Mouse (Mus musculus) embryonic facial prominence, embryonic 14.5 days (tissue): Measurements from ENCODE around the gene Frat2. TPM values are rescaled to one million over a fixed set of nuclear protein-coding genes. Genes with fewer than 3 reads are reported as not detected.
A peak's percentile ranks its signal among the peaks of the same experiment; 100 is the strongest.
"Not testable (repeated sequence)": the region's sequence is repeated elsewhere in the genome, so short reads cannot be mapped to it uniquely, and the experiment has no call there.

Experiments used
- ATAC-seq: fragments of 200-750 bp; cut with Nextera tagmentation; 2 replicates; pipeline ENCODE4 v1.8.0; 2017; ENCODE audit warnings: low read depth, moderate number of reproducible peaks, moderate TSS enrichment
- DNase-seq: peaks from one replicate; pipeline ENCODE4 v3.0.0-alpha.2; 2015; ENCODE audit warnings: low spot score
- H3K27ac ChIP-seq: fragments of 300-500 bp; sonication (generic); replicated peaks from 2 replicates; pipeline ENCODE4 v1.5.1; 2014; ENCODE audit warnings: low read depth, mild to moderate bottlenecking, low read length, moderate library complexity
- H3K27me3 ChIP-seq: fragments of 300-500 bp; sonication (generic); replicated peaks from 2 replicates; pipeline ENCODE4 v1.6.1; 2014; ENCODE audit warnings: low read length; ENCODE audit not compliant: control insufficient read depth, insufficient read depth
- H3K36me3 ChIP-seq: fragments of 300-500 bp; sonication (generic); 2 replicates; pipeline ENCODE4 v1.6.1; 2014; ENCODE audit warnings: low read length, mixed read lengths; ENCODE audit not compliant: control insufficient read depth, insufficient read depth
- H3K4me1 ChIP-seq: fragments of 300-500 bp; sonication (generic); 2 replicates; pipeline ENCODE4 v1.6.1; 2014; ENCODE audit warnings: antibody characterized with exemption, low read length; ENCODE audit not compliant: control insufficient read depth, insufficient read depth
- H3K4me2 ChIP-seq: fragments of 300-500 bp; sonication (generic); 2 replicates; pipeline ENCODE4 v1.6.1; 2014; ENCODE audit warnings: low read depth, mild to moderate bottlenecking, low read length, moderate library complexity, mixed read lengths
- H3K4me3 ChIP-seq: fragments of 300-500 bp; sonication (generic); 2 replicates; pipeline ENCODE4 v1.5.1; 2014; ENCODE audit warnings: low read depth, mild to moderate bottlenecking, low read length
- H3K9ac ChIP-seq: fragments of 300-500 bp; sonication (generic); 2 replicates; pipeline ENCODE4 v1.6.1; 2014; ENCODE audit warnings: low read depth, mild to moderate bottlenecking, low read length, moderate library complexity, mixed read lengths
- H3K9me3 ChIP-seq: fragments of 300-500 bp; sonication (generic); 2 replicates; pipeline ENCODE4 v1.6.1; 2016; ENCODE audit warnings: low read length; ENCODE audit not compliant: control insufficient read depth
- WGBS: fragments of 180-500 bp; shearing (Covaris S2); extraction: QIAGEN DNeasy Blood & Tissue Kit; methylation state at CpG from one replicate; pipeline ENCODE4 v1.1.7; 2014; 5-methylcytosine and 5-hydroxymethylcytosine counted together
- polyA plus RNA-seq: library from polyadenylated mRNA; unstranded; fragments of >200 nt; fragmentation: Nextera tagmentation; extraction: Ambion mirVana; gene quantifications from 2 replicates; pipeline ENCODE4 v1.2.1, GENCODE M21; 2014

Frat2 gene
- polyA plus RNA-seq, 1 experiment from 2014 or later, result 3.2 TPM

GRCm38 (mm10) chr19:41872285-41872684, 24.4 kb upstream of the Frat2 start:
- H3K36me3 ChIP-seq, result peaks cover 90% of the 10 kb centered on the region

GRCm38 (mm10) chr19:41869946-41870345, 22.0 kb upstream of the Frat2 start:
- ATAC-seq, H3K4me1 ChIP-seq, H3K27ac ChIP-seq, DNase-seq, H3K9ac ChIP-seq, H3K4me2 ChIP-seq, H3K4me3 ChIP-seq, H3K27me3 ChIP-seq, H3K9me3 ChIP-seq: not testable (repeated sequence)
- H3K36me3 ChIP-seq, result peaks cover 90% of the 10 kb centered on the region
- whole genome bisulfite sequencing, result 66% methylated on average over 5 of the region's 5 CpGs

More at GRCm38 (mm10) chr19:41872285-41872684, 24.4 kb upstream of the Frat2 start:
- Histone ChIP-seq H3K9me3 (no peaks in the 10 kb centered on the region), H3K27ac (no peak overlapping the region), H3K4me1 (no peaks in the 10 kb centered on the region), H3K9ac (no peak overlapping the region), H3K27me3 (no peaks in the 10 kb centered on the region), H3K4me3 (no peak overlapping the region), H3K4me2 (no peak overlapping the region)
- ATAC-seq (no peak), DNase-seq (no peak)
- WGBS, result 87% methylated on average over 2 of the region's 2 CpGs

DNA sequence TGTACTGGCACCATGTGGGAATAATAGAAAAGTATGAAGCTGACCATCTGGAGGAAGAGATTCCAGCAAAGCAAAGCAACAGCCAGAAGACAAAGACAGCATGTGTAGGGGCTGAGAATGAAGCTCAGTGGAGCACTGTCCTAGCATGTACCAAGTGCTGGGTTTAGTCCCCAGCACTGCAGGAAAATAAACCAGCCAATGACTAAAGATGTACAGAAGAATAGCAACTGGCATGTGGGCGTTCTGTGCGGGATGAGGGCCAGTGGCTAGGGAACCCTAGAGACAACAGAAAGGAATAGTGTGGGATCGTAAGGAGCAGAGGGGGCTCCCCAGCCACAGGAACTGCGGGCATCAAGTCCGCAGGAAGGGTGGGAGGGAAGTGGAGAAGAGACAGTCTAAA, 21.4 kb upstream of the Frat2 start:
- 93% methylated on average over 5 of the region's 5 CpGs for WGBS
- no peak overlapping the region for H3K9ac ChIP-seq
- H3K4me2 ChIP-seq, result no peak overlapping the region
- ATAC-seq, result no peak
- no peaks in the 10 kb centered on the region for H3K27me3 ChIP-seq
- no peak for DNase-seq
- H3K36me3 ChIP-seq, result peaks cover 84% of the 10 kb centered on the region
- no peak overlapping the region for H3K4me3 ChIP-seq
- no peaks in the 10 kb centered on the region for H3K4me1 ChIP-seq
- no peaks in the 10 kb centered on the region for H3K9me3 ChIP-seq
- H3K27ac ChIP-seq, result no peak overlapping the region

- peaks cover 85% of the 10 kb centered on the region for H3K36me3 ChIP-seq
- ATAC-seq, result peak; percentile 77
- H3K9me3 ChIP-seq, result no peaks in the 10 kb centered on the region
- no peak overlapping the region for H3K27ac ChIP-seq
- no peaks in the 10 kb centered on the region for H3K27me3 ChIP-seq
- 88% methylated on average over 8 of the region's 8 CpGs for WGBS
- H3K4me3 ChIP-seq, result no peak overlapping the region
- no peaks in the 10 kb centered on the region for H3K4me1 ChIP-seq
- peak; percentile 58 for DNase-seq
- no peak overlapping the region for H3K4me2 ChIP-seq
- H3K9ac ChIP-seq, result no peak overlapping the region
These were observed 18.8 kb upstream of the Frat2 start for GRCm38 (mm10) chr19:41866707-41867106.

DNA sequence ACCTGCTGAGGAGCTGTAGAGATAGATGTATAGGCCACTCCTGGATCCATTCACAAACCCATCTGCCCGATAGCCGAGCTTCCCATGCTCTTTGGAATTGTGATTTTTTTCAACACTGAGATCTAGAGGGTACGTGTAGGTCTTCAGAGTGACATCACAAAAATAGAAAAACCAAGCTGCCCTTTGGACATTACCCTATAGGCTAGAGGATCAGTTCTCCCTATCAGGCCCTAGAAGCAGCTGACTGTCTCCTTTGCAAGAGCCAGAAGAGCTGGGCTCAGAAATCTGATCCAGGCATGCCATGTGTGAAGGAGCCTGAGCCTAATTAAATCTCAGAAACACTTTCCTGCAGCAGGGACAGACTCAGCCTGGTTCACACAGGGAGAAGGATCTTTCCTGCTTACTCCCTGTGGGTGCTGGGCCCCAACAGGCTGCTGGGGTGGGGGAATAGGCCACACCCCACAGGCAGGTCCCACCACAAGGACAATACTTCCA, 9.9 kb upstream of the Frat2 start:
- Histone ChIP-seq H3K4me3 (no peak overlapping the region), H3K27ac (no peak overlapping the region), H3K9me3 (no peaks in the 10 kb centered on the region), H3K9ac (no peak overlapping the region), H3K4me2 (no peak overlapping the region), H3K27me3 (no peaks in the 10 kb centered on the region), H3K4me1 (no peaks in the 10 kb centered on the region), H3K36me3 (peaks cover 12% of the 10 kb centered on the region)
- peak; percentile 42 for DNase-seq
- WGBS, result 64% methylated on average over 3 of the region's 3 CpGs
- ATAC-seq, result 0 out of 2 replicates have a peak, but pooled peaks have one; percentile 33

DNA sequence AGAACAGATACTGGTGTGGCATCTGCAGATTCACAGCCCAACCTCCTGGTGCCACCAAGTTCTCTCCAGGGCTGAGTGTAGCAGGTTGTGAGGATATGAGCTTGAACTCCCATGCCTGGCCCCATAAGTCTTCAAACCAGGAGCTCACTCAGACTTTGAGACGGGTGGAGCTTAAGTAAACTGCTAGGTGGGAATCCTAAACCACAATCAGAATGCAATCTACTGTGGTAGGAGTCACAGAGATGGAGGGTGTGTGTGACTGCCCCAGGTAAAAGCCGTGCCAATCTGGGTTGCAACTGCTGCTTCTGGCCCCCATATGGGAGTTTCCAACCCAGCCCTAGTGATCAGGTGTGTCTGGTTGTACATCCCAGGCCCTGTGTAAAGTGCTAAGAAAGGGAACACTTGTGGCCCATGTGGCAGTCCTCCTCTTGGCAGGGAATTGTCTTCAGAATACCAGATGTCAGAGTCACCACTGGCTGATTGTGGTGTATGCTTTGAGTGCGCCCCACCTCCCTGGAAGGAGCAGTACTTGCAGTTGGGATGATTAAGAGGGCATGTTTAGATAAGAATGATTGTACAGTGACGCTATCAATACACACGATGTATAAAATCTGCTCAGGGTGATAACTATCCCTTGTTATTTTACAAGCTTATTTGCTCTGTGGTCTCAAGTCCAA, 9.3 kb upstream of the Frat2 start:
- ATAC-seq (peak; percentile 41; the same call in 1 of the 2 replicates), DNase-seq (no peak)
- Histone ChIP-seq H3K27ac (no peak overlapping the region), H3K9me3 (no peaks in the 10 kb centered on the region), H3K36me3 (peaks cover 5% of the 10 kb centered on the region; the same call in 1 of the 2 replicates), H3K4me1 (no peaks in the 10 kb centered on the region), H3K27me3 (no peaks in the 10 kb centered on the region), H3K4me3 (no peak overlapping the region), H3K9ac (no peak overlapping the region), H3K4me2 (no peak overlapping the region)
- WGBS, result 74% methylated on average over 5 of the region's 5 CpGs

DNA sequence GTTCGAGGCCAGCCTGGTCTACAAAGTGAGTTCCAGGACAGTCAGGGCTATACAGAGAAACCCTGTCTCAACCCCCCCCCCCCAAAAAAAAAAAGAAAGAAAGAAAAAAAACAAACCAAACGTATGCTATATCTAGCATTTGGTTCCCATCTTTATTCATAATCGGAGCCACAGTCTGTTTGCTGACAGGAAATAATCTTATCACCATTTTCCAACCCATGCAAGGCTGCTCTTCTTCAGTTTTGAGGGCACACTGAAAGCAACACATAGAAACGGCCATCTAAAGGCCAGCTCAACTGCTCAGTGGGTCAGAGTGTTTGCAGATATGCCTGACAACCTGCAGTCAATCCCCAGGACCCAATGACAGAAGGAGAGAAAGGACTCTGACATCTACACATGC, 4.5 kb upstream of the Frat2 start:
- no peaks in the 10 kb centered on the region for H3K36me3 ChIP-seq
- H3K4me2 ChIP-seq, result no peak overlapping the region
- no peaks in the 10 kb centered on the region for H3K9me3 ChIP-seq
- H3K27me3 ChIP-seq, result no peaks in the 10 kb centered on the region
- peaks cover 7% of the 10 kb centered on the region; the same call in 1 of the 2 replicates for H3K4me1 ChIP-seq
- DNase-seq (no peak), ATAC-seq (no peak)
- 83% methylated on average over 4 of the region's 4 CpGs for WGBS
- no peak overlapping the region for H3K9ac ChIP-seq
- no peak overlapping the region for H3K27ac ChIP-seq
- no peak overlapping the region for H3K4me3 ChIP-seq

DNA sequence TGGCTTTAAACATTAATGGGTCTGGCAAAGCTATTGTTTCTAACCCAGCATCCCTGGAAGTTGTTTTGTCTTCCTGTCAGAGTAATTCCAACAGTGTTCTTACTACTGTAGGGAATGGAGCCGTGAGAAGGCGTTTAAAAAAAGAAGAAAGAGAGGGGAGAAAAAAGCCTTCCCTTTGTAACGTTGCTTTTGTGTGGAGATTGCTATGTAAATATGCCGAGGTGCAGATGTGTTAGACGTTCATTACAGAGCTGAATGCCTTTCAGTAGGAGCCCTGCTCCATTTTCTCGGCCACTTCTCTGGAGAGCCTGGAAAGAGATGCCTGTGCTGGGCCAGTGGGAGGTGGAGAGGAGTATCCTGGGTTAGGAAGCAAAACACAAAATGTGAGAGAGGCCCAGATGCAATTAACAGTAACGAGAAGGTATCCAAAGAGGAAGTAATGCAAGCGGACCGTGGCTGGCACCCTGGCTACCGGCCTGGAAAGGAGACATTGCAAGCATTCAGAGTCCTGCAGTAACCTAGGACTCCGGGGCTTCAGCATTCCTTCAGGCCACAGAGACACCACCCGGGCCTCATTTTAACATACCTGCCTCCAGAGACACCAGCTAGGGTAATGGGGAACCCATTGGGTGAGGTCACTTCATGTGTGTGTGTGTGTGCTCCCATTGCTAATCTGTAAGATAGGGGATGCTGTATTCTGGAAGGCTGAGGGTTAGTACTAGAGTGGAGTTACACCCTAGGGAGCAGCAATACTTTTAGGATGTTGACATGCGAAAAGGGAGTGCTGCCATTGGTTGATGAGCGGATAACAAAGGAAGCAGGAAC, 3.0 kb upstream of the Frat2 start:
- ATAC-seq, result 0 out of 2 replicates have a peak, but pooled peaks have one; percentile 9
- Histone ChIP-seq H3K4me2 (no peak overlapping the region), H3K36me3 (no peaks in the 10 kb centered on the region), H3K9me3 (no peaks in the 10 kb centered on the region), H3K4me3 (no peak overlapping the region), H3K9ac (no peak overlapping the region), H3K27ac (peak overlapping the region; percentile 57), H3K27me3 (0 out of 2 replicates have a peak, but pooled peaks cover 4% of the 10 kb centered on the region), H3K4me1 (peaks cover 18% of the 10 kb centered on the region)
- WGBS, result 15% methylated on average over 14 of the region's 14 CpGs
- DNase-seq, result peak; percentile 72
